Mouse (Mus musculus): ENCODE results near the gene Eno2. TPM values are rescaled to one million over a fixed set of nuclear protein-coding genes. Genes with fewer than 3 reads are reported as not detected.
A peak's percentile ranks its signal among the peaks of the same experiment; 100 is the strongest.

Gene Eno2
- polyA plus RNA-seq, 1 experiment = 5.8 TPM

DNA sequence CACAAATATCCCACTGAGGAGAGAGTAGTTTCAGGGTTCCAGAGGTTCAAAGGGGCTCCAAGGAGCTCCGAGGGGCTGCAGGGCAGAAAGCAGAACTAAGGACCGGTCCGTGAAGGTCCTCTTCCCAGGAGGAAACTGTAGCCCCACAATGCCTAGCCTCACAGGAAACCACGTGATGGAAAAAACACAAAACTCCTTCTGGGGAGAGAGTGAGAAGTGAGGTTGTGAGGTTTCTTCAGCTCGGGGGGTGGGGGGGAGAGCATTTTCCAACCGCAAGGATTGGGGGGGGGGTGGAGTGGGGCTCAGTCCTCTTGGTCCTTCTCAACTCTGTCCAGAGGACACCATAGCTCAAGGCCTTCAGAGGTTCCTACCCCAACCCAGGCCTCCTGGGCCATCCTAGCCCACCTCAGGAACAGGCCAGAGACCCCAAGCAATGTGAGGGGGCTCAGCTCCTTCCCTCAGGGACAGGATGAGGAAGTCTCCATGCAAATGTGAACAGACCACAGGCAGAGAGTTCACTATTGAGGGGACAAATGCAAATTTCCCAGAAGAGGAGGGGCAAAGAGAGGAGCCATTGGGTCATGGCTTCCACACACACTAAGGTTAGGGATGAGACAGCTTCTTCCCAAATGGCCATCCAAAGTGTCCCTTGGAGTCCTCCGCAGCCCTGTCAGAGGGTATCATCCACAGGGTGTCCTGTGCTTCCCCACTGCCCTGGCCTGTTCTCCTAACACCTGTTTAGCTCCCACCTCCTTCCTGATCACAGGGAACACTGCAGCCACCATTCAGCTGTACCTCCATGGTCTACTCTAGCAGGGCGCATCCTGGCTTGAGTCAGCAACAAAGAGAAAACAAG is 39.4 kb downstream of the Eno2 start:
- H3K4me3 ChIP-seq (replicated peaks) = peak overlapping the region; percentile 86
- TF ChIP-seq FLI1 (IDR thresholded peaks at IDR 0.05; ENCODE audit: low read length) (no peak), GATA1 (IDR thresholded peaks at IDR 0.05; ENCODE audit: borderline replicate concordance, low read length) (no peak)
- peaks cover 56% of the 10 kb centered on the region for H3K36me3 ChIP-seq (replicated peaks; ENCODE audit: low read length)
- no peaks in the 10 kb centered on the region for H3K27me3 ChIP-seq (replicated peaks)
- no peaks in the 10 kb centered on the region for H3K9me3 ChIP-seq
- H3K4me1 ChIP-seq = peaks cover 87% of the 10 kb centered on the region

GRCm38 (mm10) chr6:124728621-124729020 is 40.9 kb downstream of the Eno2 start:
- H3K9me3 ChIP-seq = no peaks in the 10 kb centered on the region
- no peak for TF ChIP-seq FLI1 (IDR thresholded peaks at IDR 0.05; ENCODE audit: low read length)
- TF ChIP-seq GATA1 (IDR thresholded peaks at IDR 0.05; ENCODE audit: borderline replicate concordance, low read length) = no peak
- H3K4me3 ChIP-seq (replicated peaks) = no peak overlapping the region
- peaks cover 70% of the 10 kb centered on the region for H3K36me3 ChIP-seq (replicated peaks; ENCODE audit: low read length)
- no peaks in the 10 kb centered on the region for H3K27me3 ChIP-seq (replicated peaks)
- peaks cover 90% of the 10 kb centered on the region for H3K4me1 ChIP-seq

DNA sequence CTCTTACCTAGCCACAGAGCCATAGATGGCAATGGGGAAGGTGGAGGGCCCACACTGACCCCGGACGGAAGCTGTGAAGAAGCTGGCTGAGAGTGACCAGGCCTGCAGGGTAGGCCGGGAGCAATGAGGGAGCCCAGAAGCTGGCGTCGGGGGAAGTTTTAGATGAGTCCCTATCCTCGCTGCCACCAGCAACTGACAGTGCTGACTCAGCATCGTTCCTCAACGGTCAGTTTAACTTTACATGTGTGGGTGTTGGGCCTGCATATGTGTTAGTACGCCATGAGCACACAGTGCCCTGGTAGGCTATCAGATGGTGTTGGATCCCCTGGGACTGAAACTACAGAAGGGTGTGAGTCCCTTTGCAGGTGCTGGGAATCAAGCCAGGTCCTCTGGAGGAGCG is 45.0 kb downstream of the Eno2 start:
- Histone ChIP-seq H3K4me1 (peaks cover 82% of the 10 kb centered on the region), H3K27me3 (replicated peaks) (no peaks in the 10 kb centered on the region), H3K36me3 (replicated peaks; ENCODE audit: low read length) (peaks cover 86% of the 10 kb centered on the region), H3K9me3 (no peaks in the 10 kb centered on the region), H3K4me3 (replicated peaks) (peak overlapping the region; percentile 57)
- TF ChIP-seq FLI1 (IDR thresholded peaks at IDR 0.05; ENCODE audit: low read length) (no peak), GATA1 (IDR thresholded peaks at IDR 0.05; ENCODE audit: borderline replicate concordance, low read length) (no peak)

- Histone ChIP-seq H3K4me3 (replicated peaks) (no peak overlapping the region), H3K36me3 (replicated peaks; ENCODE audit: low read length) (peaks cover 84% of the 10 kb centered on the region), H3K4me1 (peaks cover 82% of the 10 kb centered on the region), H3K9me3 (no peaks in the 10 kb centered on the region), H3K27me3 (replicated peaks) (no peaks in the 10 kb centered on the region)
- TF ChIP-seq FLI1 (IDR thresholded peaks at IDR 0.05; ENCODE audit: low read length) = no peak
- TF ChIP-seq GATA1 (IDR thresholded peaks at IDR 0.05; ENCODE audit: borderline replicate concordance, low read length) = no peak
Measured at GRCm38 (mm10) chr6:124723541-124723940, 45.9 kb downstream of the Eno2 start.

GRCm38 (mm10) chr6:124722876-124723473 is 46.5 kb downstream of the Eno2 start:
- Histone ChIP-seq H3K27me3 (replicated peaks) (no peaks in the 10 kb centered on the region), H3K36me3 (replicated peaks; ENCODE audit: low read length) (peaks cover 81% of the 10 kb centered on the region), H3K4me1 (peaks cover 79% of the 10 kb centered on the region), H3K9me3 (no peaks in the 10 kb centered on the region), H3K4me3 (replicated peaks) (no peak overlapping the region)
- TF ChIP-seq FLI1 (IDR thresholded peaks at IDR 0.05; ENCODE audit: low read length) = no peak
- TF ChIP-seq GATA1 (IDR thresholded peaks at IDR 0.05; ENCODE audit: borderline replicate concordance, low read length) = no peak

DNA sequence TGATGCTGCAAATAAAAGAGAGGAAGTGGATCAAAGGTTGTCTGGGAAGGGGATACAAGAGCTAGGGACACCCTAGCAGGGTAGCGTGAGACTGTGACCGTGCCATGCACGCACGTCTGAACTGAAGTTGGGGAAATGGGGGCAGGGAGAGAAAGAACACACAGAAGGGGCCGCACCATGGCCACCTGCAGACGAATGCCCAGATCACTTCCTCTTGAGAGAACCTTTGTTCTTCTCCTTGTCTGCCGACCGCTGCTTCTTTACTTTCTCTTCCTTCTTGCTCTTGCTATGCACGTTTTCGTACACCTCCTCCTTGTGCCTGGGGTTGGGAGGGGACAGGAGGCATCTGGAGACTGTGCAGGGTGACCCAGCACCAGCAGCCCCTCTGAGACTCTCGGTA is 48.6 kb downstream of the Eno2 start:
- Histone ChIP-seq H3K9me3 (no peaks in the 10 kb centered on the region), H3K4me1 (peaks cover 82% of the 10 kb centered on the region), H3K36me3 (replicated peaks; ENCODE audit: low read length) (peaks cover 84% of the 10 kb centered on the region), H3K27me3 (replicated peaks) (no peaks in the 10 kb centered on the region), H3K4me3 (replicated peaks) (no peak overlapping the region)
- TF ChIP-seq FLI1 (IDR thresholded peaks at IDR 0.05; ENCODE audit: low read length) (no peak), GATA1 (IDR thresholded peaks at IDR 0.05; ENCODE audit: borderline replicate concordance, low read length) (no peak)

DNA sequence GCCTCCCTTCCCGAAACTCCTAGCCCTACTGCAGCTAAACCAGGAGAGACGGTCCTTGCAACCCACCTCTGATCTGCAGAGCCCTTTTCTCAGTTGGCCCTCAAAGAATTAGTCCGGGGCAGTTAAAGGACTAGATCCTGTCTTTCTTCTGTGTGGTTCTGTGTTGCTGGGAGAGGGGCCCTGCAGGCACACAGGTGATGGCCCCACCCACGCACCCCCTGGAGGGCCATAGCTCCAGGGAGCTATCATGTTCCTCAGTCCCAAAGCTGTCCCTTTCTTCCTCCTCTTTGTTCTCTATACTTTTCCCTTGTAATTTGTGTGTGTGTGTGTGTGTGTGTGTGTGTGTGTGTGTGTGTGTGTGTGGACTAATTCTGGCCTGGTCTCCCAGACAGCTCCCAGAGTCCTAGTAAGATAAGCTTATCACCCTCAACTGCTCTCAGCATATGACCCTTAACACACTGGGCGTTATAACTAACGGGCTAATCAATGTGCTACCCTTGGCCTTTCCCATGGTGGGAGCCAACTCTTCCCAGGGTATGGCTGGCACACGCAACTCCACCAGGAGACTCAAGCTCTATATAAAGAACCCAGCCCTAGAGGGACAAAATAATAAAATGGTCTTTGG is 50.0 kb downstream of the Eno2 start:
- peaks cover 84% of the 10 kb centered on the region for H3K36me3 ChIP-seq (replicated peaks; ENCODE audit: low read length)
- H3K27me3 ChIP-seq (replicated peaks) = no peaks in the 10 kb centered on the region
- no peak for TF ChIP-seq GATA1 (IDR thresholded peaks at IDR 0.05; ENCODE audit: borderline replicate concordance, low read length)
- TF ChIP-seq FLI1 (IDR thresholded peaks at IDR 0.05; ENCODE audit: low read length) = no peak
- H3K4me3 ChIP-seq (replicated peaks) = no peak overlapping the region
- H3K4me1 ChIP-seq = peaks cover 79% of the 10 kb centered on the region
- no peaks in the 10 kb centered on the region for H3K9me3 ChIP-seq

GRCm38 (mm10) chr6:124718703-124719102 is 50.8 kb downstream of the Eno2 start:
- Histone ChIP-seq H3K36me3 (replicated peaks; ENCODE audit: low read length) (peaks cover 85% of the 10 kb centered on the region), H3K9me3 (no peaks in the 10 kb centered on the region), H3K27me3 (replicated peaks) (no peaks in the 10 kb centered on the region), H3K4me3 (replicated peaks) (no peak overlapping the region), H3K4me1 (peaks cover 79% of the 10 kb centered on the region)
- no peak for TF ChIP-seq GATA1 (IDR thresholded peaks at IDR 0.05; ENCODE audit: borderline replicate concordance, low read length)
- TF ChIP-seq FLI1 (IDR thresholded peaks at IDR 0.05; ENCODE audit: low read length) = no peak

- Histone ChIP-seq H3K27me3 (replicated peaks) (no peaks in the 10 kb centered on the region), H3K36me3 (replicated peaks; ENCODE audit: low read length) (peaks cover 82% of the 10 kb centered on the region), H3K9me3 (no peaks in the 10 kb centered on the region), H3K4me1 (peaks cover 79% of the 10 kb centered on the region), H3K4me3 (replicated peaks) (no peak overlapping the region)
- TF ChIP-seq GATA1 (IDR thresholded peaks at IDR 0.05; ENCODE audit: borderline replicate concordance, low read length) (no peak), FLI1 (IDR thresholded peaks at IDR 0.05; ENCODE audit: low read length) (no peak)
Measured at GRCm38 (mm10) chr6:124717968-124718367, 51.5 kb downstream of the Eno2 start.
